Mouse (Mus musculus): ENCODE results near the gene Gstm6. TPM values are rescaled to one million over a fixed set of nuclear protein-coding genes. Genes with fewer than 3 reads are reported as not detected.
"Not testable (repeated sequence)": the region's sequence is repeated elsewhere in the genome, so short reads cannot be mapped to it uniquely, and the experiment has no call there.

Gstm6 gene
- total RNA-seq, 2 experiments from 2014 or later: 1.6 to 3.2 TPM

DNA sequence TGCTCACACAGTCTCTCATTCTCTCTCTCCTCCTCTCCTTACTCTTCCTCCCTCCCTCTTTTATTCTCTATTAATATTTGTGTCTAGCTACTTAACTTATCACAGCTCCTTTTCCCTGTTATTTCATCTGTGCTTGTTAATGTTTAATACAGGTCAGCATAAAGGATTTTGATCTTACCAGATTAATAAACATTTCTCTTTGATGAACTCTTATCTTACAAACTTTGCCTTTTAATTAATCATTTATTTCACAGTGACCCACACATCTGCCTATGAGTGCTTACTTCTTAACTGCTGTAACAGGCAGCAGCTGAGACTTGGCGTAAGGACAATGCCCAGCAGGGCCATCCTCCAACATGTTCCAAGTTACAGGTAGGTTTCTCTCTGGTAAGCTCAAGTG is 5.9 kb upstream of the Gstm6 start:
- DNase-seq (ENCODE audit: low spot score); intact Hi-C loops (cut with DNase I): not testable (repeated sequence)

DNA sequence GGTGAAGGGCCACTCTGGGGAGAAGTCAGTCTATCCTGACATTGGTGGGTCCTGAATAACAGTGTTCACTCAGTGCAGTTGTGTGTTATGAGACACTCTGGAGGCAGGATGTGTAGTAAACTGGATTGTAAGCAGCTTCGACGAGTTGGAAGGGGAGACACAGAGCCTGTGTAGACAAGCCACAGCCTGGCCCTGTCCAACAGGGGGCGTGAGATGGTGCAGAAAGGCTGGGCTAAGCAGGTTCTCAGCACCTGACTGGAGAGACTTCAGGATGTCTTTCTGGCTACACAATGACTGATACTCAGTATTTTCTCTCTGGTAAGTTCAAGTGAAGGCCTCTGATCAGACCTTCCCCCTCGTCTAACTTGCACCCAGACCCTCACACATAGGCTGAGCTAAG is 2.2 kb upstream of the Gstm6 start:
- intact Hi-C loops (cut with DNase I): no loop called here
- no peak for DNase-seq (ENCODE audit: low spot score)

DNA sequence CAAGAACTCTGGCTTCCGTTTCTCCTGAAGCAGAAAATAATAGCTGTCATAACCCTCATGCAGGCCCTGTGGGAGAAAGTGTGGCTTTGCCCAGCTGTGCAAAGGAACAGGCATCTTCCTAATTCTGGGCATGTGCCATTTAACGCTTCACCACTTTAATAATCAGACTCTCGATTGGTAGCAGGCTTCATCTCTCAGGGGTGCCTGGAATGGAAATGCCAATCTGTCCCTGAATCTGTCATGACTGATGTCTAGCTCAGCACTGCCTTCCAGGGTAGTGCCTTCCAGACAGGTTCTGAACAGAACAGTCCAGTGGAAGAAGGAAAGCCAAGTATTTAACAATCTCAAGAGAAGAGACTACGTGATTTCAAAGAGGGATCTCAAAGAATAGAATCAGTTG is 2.3 kb downstream of the Gstm6 start:
- intact Hi-C loops (cut with DNase I): no loop called here
- DNase-seq (ENCODE audit: low spot score): no peak

DNA sequence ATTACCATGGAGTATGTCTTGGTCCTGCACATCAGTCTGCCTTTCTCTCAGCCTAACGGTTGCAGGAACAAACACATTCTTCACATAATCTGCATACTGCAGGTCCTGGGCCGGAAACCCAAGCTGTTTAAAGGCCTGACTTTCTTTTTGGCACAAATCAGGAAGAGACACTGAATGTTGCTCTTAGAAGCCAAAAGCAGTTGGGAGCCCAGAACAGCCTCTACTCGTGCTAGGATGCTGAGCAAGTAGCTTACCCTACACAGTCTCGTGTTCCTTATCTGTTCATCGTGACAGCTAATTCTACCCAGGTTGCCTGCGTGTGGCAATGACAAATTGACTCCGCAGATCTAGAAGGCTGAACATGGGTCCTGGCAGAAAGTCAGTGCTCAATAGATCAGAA is 3.0 kb downstream of the Gstm6 start:
- no peak for DNase-seq (ENCODE audit: low spot score)
- intact Hi-C loops (cut with DNase I): no loop called here

DNA sequence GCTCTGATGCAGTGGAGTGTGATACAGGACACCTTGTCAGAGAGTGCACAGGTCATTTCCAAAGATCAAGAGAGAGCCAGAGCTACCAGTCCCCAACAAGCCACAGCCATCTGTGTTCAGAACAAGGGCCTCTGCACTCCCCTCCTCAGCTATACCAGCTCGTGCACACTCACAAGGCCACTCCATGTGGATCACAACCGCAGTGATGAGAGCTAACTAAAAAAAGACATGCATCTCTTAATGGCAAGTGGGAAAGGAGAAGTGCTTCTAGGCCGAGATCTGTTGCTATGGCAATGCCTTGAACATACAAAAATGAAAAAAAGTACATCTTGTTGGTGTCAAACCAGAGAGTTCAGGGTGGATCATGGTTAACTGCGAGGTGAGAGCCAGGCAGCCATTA is 3.7 kb downstream of the Gstm6 start:
- intact Hi-C loops (cut with DNase I): loop anchor here (2.0 to 5.0 kb wide), 3 partner anchors 77 to 207 kb away; partner anchors contain the start of genes Gnai3 and Gstm1
- DNase-seq (ENCODE audit: low spot score): no peak

DNA sequence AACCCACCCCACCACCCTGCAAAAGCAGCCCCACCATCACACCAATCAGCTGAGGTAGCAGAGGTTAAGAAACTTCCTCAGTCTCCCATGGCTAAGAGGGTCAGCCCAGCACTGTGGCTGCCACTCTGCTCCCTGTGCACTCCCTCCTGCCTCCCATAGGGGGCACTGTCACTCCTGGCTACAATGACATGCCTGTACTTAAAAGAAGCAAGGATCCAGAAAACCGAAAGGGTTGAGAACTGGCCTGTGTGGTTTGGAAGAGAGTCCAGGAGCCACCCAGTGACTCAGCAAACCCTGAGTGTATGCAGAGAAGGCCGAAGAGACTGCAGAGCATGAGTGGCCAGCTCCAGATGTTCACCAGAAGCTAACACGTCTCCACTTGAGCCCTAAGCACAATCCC is 4.1 kb downstream of the Gstm6 start:
- peak; percentile 71 for DNase-seq (ENCODE audit: low spot score)
- intact Hi-C loops (cut with DNase I): loop anchor here (2.0 to 5.0 kb wide), 3 partner anchors 78 to 208 kb away; partner anchors contain the start of genes Gnai3 and Gstm1

DNA sequence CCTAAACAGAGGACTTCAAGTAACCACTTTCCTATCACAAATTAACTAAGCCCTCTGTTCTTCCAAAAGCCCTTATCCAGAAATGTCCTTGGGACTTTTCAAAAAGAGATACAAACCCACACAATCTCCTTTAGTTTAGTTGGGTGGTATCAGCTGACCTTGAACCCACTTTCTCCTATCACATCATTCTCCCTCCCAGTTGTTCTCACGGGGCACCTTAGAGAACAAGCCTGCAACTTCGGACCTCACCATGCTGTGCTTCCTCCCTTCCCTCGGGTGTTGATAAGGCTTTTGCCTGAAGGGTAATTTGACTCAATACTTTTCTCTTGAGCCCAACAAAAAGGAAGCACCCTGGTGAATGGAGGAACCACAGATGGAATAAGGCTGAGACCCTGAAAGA is 7.7 kb downstream of the Gstm6 start:
- intact Hi-C loops (cut with DNase I): loop anchor here (5.0 kb wide), 2 partner anchors 81 to 211 kb away; partner anchors contain the start of genes Gnai3 and Gstm1

DNA sequence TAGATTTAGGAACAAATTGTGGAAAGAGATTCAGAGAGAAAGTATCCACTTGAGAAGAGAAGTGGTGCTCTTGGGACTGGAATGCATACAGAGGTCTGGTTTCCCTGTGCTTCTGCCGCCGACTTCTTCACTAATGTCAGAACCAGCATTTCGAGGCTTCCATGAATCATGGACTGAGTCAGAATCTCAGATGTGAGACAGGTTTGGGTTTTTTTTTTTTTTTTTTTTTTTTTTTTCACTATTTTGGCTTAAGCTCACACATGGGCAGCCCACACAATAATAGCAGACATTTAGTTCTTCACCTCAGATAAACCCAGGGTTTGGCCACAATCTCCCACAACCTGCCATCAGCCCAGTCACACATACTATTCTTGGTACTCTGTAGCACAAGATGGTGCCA is 8.3 kb downstream of the Gstm6 start:
- intact Hi-C loops (cut with DNase I): loop anchor here (5.0 kb wide), 2 partner anchors 82 to 212 kb away; partner anchors contain the start of genes Gnai3 and Gstm1

More for the DNA sequence above, 7.7 kb downstream of the Gstm6 start:
- no peak for DNase-seq (ENCODE audit: low spot score)

DNA sequence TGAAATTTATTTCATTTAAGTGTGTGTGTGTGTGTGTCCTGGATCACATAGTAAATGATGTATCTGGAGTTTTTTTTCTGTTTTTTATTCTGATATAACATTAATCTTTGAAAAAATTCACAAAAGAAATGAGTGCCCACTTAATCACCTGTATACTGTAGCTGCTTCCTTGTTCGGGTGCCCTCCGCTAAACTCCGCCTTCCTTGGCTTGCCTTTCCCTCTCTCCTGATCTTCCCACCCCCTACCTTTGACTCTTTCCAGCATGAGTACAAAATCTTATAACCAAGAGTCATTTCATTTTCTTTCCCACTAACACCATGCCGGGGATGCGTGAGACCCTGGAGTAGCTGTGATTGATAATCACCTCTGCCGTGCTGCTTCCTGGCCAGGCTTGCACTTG is 11.4 kb downstream of the Gstm6 start:
- intact Hi-C loops (cut with DNase I): no loop called here
- no peak for DNase-seq (ENCODE audit: low spot score)

More for the DNA sequence above, 8.3 kb downstream of the Gstm6 start:
- no peak for DNase-seq (ENCODE audit: low spot score)

DNA sequence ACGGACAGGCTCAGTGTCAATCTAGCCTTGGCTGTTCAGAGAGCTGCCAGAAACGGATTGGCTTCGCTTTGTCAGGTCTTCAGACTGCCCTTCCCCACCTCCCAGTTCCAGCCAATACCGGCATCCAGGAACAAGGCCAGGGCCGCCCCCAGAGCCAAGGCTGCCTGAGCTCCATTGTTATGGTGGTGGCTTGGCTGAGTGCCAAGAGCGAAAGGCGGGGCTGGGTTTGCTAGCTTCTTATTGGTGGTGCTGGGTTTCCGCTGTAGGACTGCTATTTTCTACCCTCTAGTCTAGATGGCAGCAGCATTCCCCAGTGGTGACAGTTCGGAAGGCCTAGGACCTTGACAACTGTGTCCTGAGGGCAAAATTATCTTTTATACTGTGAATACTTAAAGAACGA is 11.9 kb downstream of the Gstm6 start, which contains the start of gene Gstm7:
TSS of gene Gstm7 (minus strand) at position 148 of the 400 bp plus-strand sequence.
- intact Hi-C loops (cut with DNase I): no loop called here
- DNase-seq (ENCODE audit: low spot score): peak; percentile 96

DNA sequence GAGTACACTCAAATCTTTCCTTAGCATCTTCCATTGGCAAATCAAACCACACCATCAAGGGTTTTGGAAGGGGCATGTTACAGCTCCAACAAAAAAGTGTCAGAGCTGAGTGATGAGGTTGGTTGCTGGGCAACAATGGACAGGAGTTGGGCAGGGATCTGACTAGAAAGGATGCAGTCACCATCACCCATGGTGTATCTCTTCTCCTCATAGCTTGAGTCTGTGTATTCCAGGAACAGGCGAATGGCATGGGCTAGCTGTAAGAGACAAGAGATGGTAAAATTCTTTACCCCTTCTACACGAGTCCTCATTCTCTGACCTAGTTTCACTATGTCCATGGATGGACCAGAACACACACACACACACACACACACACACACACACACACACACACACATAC is 12.4 kb downstream of the Gstm6 start:
- intact Hi-C loops (cut with DNase I): no loop called here

DNA sequence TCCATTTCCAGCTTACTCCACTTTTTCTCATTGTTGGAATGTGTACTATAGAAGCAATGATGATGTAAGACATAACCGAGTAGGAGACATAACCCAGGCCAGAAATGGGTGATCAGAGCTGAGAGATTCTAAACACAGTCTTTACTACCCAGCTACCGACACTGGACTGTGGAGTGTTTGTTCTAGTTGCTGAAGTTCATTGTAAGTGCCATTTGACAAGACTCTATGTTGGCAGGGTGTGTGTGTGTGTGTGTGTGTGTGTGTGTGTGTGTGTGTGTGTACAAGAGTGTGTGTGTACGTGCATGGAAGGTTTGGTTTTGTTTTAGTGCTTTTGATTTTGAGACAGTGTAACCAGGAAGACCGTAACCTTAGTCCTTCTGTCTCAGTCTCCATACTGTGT is 13.8 kb downstream of the Gstm6 start:
- no peak for DNase-seq (ENCODE audit: low spot score)
- intact Hi-C loops (cut with DNase I): no loop called here

More for the DNA sequence above, 12.4 kb downstream of the Gstm6 start:
- no peak for DNase-seq (ENCODE audit: low spot score)

DNA sequence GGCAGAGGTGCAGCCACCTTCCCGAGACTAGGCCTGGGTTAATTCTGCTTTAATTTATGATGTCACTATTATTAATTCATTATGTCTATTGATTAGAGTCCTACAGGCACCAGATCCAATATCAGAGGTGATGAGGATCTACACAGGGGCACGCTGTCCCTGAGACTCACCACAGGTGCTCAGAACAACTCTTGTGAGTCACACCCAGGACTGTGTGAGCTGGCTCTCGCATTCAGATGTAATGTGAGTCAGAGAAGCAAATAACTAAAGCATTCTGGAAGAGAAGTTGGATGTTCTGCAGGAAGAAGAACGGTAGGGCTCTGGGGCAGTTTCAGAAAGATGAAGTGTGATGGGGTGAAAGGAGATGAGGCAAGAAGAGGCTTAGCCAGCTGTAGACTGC is 14.3 kb downstream of the Gstm6 start:
- DNase-seq (ENCODE audit: low spot score): no peak
- intact Hi-C loops (cut with DNase I): no loop called here

DNA sequence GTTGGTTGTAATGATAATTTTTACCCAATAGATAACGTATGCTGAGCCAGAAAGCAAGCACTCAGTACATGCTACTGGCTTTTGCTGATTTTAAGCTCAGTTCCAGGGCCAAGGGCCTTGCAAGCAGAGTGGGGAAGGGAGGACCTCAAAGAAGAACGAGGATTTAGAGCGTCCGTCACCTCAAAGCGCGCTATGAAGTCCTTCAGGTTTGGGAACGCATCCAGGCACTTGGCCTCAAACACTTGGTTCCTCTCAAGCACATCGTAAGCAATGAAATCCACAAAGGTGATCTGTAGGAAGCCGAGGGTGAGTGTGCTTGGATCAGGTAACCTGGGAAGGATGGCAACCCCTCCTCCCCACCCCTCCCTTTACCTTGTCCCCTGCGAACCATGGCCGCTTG is 14.9 kb downstream of the Gstm6 start:
- DNase-seq (ENCODE audit: low spot score): no peak
- intact Hi-C loops (cut with DNase I): no loop called here

DNA sequence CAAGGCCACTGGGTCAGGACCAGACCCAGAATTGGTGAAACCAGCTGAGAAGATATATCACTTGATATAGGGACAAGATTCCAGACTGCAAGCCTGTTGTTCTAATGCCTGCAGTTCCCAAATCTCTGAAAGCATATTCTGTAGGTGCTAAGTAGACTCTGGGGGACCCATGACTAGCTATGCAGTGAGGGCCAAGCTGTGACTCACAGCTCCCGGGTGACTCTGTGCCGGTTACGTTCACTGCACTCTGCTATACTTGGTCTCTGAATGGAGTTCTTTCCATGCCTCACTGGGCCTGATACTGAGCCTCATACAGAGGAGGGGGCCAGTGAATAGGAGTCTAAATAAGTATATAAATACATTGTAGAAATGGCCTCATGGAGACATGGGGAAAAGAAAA is 15.7 kb downstream of the Gstm6 start:
- DNase-seq (ENCODE audit: low spot score): no peak
- intact Hi-C loops (cut with DNase I): no loop called here

DNA sequence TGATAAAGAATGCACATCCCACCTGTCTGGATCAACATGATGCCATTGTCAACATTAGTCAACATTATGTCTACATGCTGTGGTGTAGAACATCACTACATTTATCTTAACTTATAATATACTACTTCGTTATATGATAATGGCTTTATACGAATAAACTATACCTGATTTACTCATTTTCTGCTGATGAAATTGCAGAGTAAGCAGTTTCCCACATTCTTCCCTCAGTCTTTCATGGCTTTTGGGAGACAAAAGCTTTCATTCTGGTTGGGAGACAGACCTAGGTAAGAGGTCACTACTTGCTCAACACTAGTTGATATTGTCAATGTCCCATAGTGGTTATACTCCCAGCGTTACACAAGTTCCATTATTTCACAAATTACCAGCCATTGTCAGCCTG is 18.2 kb downstream of the Gstm6 start:
- no peak for DNase-seq (ENCODE audit: low spot score)
- intact Hi-C loops (cut with DNase I): no loop called here

DNA sequence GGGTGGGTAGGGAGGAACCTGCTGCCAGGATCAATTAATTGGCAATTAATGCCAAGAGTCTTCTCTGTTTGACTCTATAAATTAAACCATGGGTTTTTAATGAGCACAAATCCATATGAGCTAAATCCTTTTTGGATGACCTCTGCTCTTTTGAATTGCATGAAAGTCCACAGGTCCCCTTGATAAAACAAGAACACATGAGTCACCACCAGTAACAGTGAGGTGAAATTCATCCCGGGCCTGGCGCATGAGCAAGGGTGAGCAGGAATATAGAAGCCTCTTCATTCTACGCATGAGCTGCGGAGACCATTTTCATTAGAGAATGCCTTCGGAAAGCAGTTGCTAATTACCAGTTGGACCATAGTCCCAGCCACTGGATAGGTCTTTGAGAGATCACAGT is 23.2 kb downstream of the Gstm6 start:
- DNase-seq (ENCODE audit: low spot score): no peak
- intact Hi-C loops (cut with DNase I): no loop called here

DNA sequence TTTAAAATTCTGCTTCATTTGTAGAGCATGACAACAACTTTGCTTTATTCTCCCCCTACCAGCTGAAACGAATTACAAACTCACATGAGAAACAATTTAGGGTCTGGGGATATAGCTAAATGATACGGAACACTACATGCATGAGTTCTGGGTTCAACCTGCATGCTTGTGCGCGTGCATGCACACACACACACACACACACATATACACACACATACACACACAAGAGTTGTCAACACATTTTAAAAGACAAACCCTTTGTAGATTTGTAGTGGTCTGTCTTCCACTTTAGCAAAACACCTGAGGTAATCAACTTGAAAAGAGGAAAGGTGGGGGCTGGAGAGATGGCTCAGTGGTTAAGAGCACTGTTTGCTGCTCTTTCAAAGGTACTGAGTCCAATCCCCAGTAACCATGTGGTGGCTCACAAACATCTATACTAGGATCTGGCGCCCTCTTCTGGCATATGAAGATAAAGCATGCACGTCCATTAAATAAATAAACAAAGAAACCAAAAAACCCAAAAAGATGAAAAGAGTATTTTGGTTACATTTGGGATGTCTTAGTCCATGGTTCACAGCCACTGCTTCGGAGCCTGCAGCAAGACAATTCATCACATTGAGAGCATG is 25.7 kb downstream of the Gstm6 start:
- DNase-seq (ENCODE audit: low spot score): no peak
- intact Hi-C loops (cut with DNase I): loop anchor here (2.0 to 5.0 kb wide), 3 partner anchors 51 to 221 kb away; partner anchors contain the start of gene Ahcyl1

DNA sequence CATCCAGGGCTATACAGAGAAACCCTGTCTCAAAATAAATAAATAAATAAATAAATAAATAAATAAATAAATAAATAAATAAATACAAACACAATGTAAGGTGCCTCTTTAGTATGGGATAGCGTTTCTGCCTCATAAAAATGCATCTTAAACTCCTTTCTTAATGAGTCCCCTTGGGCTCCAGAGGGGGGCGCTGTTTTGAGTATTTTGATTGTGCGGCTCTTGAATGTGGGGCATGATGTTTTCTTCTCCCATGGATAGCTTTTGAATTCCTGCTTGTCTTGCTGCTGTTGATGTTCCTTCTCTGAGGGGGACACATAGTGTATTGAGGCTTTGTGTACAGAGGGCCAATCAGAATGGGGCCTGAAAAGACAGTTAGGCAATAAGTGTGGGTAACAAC is 26.5 kb downstream of the Gstm6 start:
- DNase-seq (ENCODE audit: low spot score): no peak
- intact Hi-C loops (cut with DNase I): loop anchor here (5.0 kb wide), 2 partner anchors 145 to 220 kb away; partner anchors contain the start of gene Ahcyl1

DNA sequence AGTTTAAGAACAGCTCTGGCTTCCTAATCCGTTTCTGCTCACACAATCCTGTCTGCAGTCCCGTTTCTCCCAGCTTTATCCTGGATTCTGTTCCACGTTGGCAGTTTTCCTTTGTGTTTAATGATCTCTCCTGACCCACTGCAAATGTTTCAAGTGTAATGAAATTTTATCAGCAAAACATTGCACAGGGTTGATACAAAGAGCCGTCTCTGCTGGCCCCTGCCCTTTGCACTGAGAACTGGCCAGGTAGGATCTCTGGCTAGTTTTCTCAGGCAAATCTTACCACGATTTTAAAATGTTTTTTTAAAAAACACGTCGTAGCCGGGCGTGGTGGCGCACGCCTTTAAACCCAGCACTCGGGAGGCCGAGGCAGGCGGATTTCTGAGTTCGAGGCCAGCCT is 26.9 kb downstream of the Gstm6 start:
- intact Hi-C loops (cut with DNase I): loop anchor here (5.0 kb wide), 2 partner anchors 146 to 219 kb away; partner anchors contain the start of gene Ahcyl1
- DNase-seq (ENCODE audit: low spot score): no peak

DNA sequence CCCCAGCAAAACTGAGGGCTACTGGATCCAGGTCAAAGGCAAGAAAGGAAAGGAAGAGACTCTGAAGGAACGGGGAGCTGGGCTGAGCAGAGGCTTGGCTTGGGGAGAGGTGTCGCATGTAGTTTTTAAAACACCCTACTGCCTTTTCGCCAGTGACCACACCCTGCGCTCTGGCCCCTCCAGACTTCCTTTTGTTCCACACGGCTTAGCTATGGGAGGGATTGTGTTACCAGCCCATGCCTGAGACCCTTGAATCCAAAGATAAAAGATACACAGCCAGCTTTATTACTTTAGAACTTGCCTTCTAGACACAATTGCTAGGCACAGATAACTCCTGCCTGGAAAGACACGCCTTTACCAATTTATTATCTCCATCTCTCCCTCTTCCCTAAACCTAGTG is 37.6 kb downstream of the Gstm6 start:
- DNase-seq (ENCODE audit: low spot score): no peak
- intact Hi-C loops (cut with DNase I): no loop called here

All from heart, postnatal 25 days (tissue).